Mouse (Mus musculus): ENCODE measurements at regions not wholly inside any gene's neighbourhood (a gene's known extent, or its start where the extent isn't known, plus 50 kb on each side); places are given as distances from the start of the nearest gene placed in this dataset.
A peak's percentile ranks its signal among the peaks of the same experiment; 100 is the strongest.

DNA sequence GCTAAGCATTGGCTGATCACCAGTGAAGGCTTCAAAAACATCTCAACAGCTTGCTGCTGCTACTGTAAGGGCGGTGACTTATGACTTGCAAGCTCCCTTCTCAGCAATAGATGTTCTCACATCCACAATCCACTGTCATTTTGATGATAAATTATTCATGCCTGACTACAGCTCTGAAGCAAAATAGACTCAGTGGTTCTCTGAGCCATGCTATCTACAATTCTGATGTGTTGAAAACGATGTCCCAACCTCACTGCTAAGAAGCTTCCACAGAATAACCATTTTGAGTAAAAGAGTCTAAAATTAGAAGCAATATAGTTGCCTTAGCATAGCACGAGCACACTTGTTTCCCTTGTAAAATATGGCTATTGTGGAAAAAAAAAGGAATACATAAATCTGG, 440.8 kb downstream of the Gm19965 start:
- no peak for DNase-seq (ENCODE audit: low spot score in 2 of 2)
- intact Hi-C loops (cut with DNase I), result no loop called here

GRCm38 (mm10) chr1:117248342-117248741, 445.6 kb downstream of the Gm19965 start:
- peak in 1 of 2 experiments; percentile 15 for DNase-seq (ENCODE audit: low spot score in 2 of 2)
- intact Hi-C loops (cut with DNase I), result no loop called here

GRCm38 (mm10) chr1:117290746-117291145, 406.2 kb upstream of the Gm28363 start:
- intact Hi-C loops (cut with DNase I), result no loop called here
- DNase-seq (ENCODE audit: low spot score in 2 of 2), result no peak

GRCm38 (mm10) chr1:117299232-117299631, 397.7 kb upstream of the Gm28363 start:
- intact Hi-C loops (cut with DNase I), result no loop called here
- DNase-seq (ENCODE audit: low spot score in 2 of 2), result no peak

All from left cerebral cortex, postnatal 36 days (tissue).